Mouse (Mus musculus): ENCODE data around the gene Lamb3.
"Not testable (repeated sequence)": the region's sequence is repeated elsewhere in the genome, so short reads cannot be mapped to it uniquely, and the experiment has no call there.

Lamb3 gene

GRCm38 (mm10) chr1:193244235-193244634 lies 36.7 kb downstream of the Lamb3 start:
- no peak for DNase-seq (ENCODE audit: low spot score in 2 of 2)

GRCm38 (mm10) chr1:193250026-193250425 lies 42.5 kb downstream of the Lamb3 start:
- no peak for DNase-seq (ENCODE audit: low spot score in 2 of 2)

- no peak for DNase-seq (ENCODE audit: low spot score in 2 of 2)
Observed at GRCm38 (mm10) chr1:193251386-193251785, 43.9 kb downstream of the Lamb3 start.

GRCm38 (mm10) chr1:193252616-193253015 lies 45.1 kb downstream of the Lamb3 start:
- no peak for DNase-seq (ENCODE audit: low spot score in 2 of 2)

GRCm38 (mm10) chr1:193253895-193254294 lies 46.4 kb downstream of the Lamb3 start:
- DNase-seq (ENCODE audit: low spot score in 2 of 2): not testable (repeated sequence)

GRCm38 (mm10) chr1:193255032-193255431 lies 47.5 kb downstream of the Lamb3 start:
- DNase-seq (ENCODE audit: low spot score in 2 of 2): no peak

GRCm38 (mm10) chr1:193255488-193256288 lies 48.2 kb downstream of the Lamb3 start:
- DNase-seq (ENCODE audit: low spot score in 2 of 2): peak in 1 of 2 experiments; percentile 73

GRCm38 (mm10) chr1:193256289-193256577 lies 48.7 kb downstream of the Lamb3 start:
- DNase-seq (ENCODE audit: low spot score in 2 of 2): no peak

GRCm38 (mm10) chr1:193256621-193257098 lies 49.2 kb downstream of the Lamb3 start:
- no peak for DNase-seq (ENCODE audit: low spot score in 2 of 2)

GRCm38 (mm10) chr1:193259559-193259958 lies 52.1 kb downstream of the Lamb3 start:
- no peak for DNase-seq (ENCODE audit: low spot score in 2 of 2)

GRCm38 (mm10) chr1:193261897-193262548 lies 54.5 kb downstream of the Lamb3 start:
- DNase-seq (ENCODE audit: low spot score in 2 of 2): peak; percentile 88 to 93

GRCm38 (mm10) chr1:193263026-193263907 lies 55.8 kb downstream of the Lamb3 start:
- DNase-seq (ENCODE audit: low spot score in 2 of 2): no peak

- no peak for DNase-seq (ENCODE audit: low spot score in 2 of 2)
Observed at GRCm38 (mm10) chr1:193263955-193264598, 56.6 kb downstream of the Lamb3 start, which contains the start of gene Hsd11b1. Gene Hsd11b1 (minus strand): TSS chr1:193264075.

GRCm38 (mm10) chr1:193265734-193266133 lies 58.2 kb downstream of the Lamb3 start:
- DNase-seq (ENCODE audit: low spot score in 2 of 2): no peak

GRCm38 (mm10) chr1:193270965-193271763 lies 63.7 kb downstream of the Lamb3 start:
- peak in 1 of 2 experiments; percentile 38 for DNase-seq (ENCODE audit: low spot score in 2 of 2)

GRCm38 (mm10) chr1:193272137-193272915 lies 64.8 kb downstream of the Lamb3 start:
- no peak for DNase-seq (ENCODE audit: low spot score in 2 of 2)

- DNase-seq (ENCODE audit: low spot score in 2 of 2): peak; percentile 91
Observed at GRCm38 (mm10) chr1:193272916-193273601, 65.6 kb downstream of the Lamb3 start, which contains the start of gene G0s2. Gene G0s2 (minus strand): TSS chr1:193273217.

- no peak for DNase-seq (ENCODE audit: low spot score in 2 of 2)
Observed at GRCm38 (mm10) chr1:193274407-193275071, 67.0 kb downstream of the Lamb3 start.

All from heart, adult 9 months (tissue).